Mouse (Mus musculus) midbrain, embryonic 14.5 days (tissue): ENCODE measurements around the gene Ubtd1. TPM values are rescaled to one million over a fixed set of nuclear protein-coding genes. Genes with fewer than 3 reads are reported as not detected.

Experiments used
- ATAC-seq: fragments of 200-750 bp; cut with Nextera tagmentation; 2 replicates; pipeline ENCODE4 v1.8.0; 2017; ENCODE audit warnings: moderate number of reproducible peaks, moderate library complexity; ENCODE audit not compliant: low FRiP score, low TSS enrichment
- DNase-seq: peaks from one replicate; pipeline ENCODE4 v3.0.0-alpha.2; 2015
- H3K27ac ChIP-seq: fragments of 300-500 bp; sonication (generic); replicated peaks from 2 replicates; pipeline ENCODE4 v1.5.1; 2014; ENCODE audit warnings: mild to moderate bottlenecking, low read depth, low read length, moderate library complexity
- H3K27me3 ChIP-seq: fragments of 300-500 bp; sonication (generic); 2 replicates; pipeline ENCODE4 v1.6.1; 2014; ENCODE audit warnings: low read length, control low read depth, mixed read lengths; ENCODE audit not compliant: control insufficient read depth, insufficient read depth
- H3K36me3 ChIP-seq: fragments of 300-500 bp; sonication (generic); 2 replicates; pipeline ENCODE4 v1.6.1; 2014; ENCODE audit warnings: low read length, control low read depth; ENCODE audit not compliant: control insufficient read depth, insufficient read depth
- H3K4me1 ChIP-seq: fragments of 300-500 bp; sonication (generic); 2 replicates; pipeline ENCODE4 v1.6.1; 2014; ENCODE audit warnings: mild to moderate bottlenecking, antibody characterized with exemption, low read length, control low read depth; ENCODE audit not compliant: control insufficient read depth, insufficient read depth
- H3K4me2 ChIP-seq: fragments of 300-500 bp; sonication (generic); 2 replicates; pipeline ENCODE4 v1.6.1; 2014; ENCODE audit warnings: mild to moderate bottlenecking, low read length, moderate library complexity
- H3K4me3 ChIP-seq: fragments of 300-500 bp; sonication (generic); replicated peaks from 2 replicates; pipeline ENCODE4 v1.5.1; 2014; ENCODE audit warnings: low read depth, low read length
- H3K9ac ChIP-seq: fragments of 300-500 bp; sonication (generic); replicated peaks from 2 replicates; pipeline ENCODE4 v1.6.1; 2014; ENCODE audit warnings: mild to moderate bottlenecking, low read length, moderate library complexity
- H3K9me3 ChIP-seq: fragments of 300-500 bp; sonication (generic); 2 replicates; pipeline ENCODE4 v1.6.1; 2016; ENCODE audit warnings: low read length, control low read depth, mixed read lengths; ENCODE audit not compliant: control insufficient read depth
- WGBS: fragments of 180-500 bp; shearing (Covaris S2); extraction: QIAGEN DNeasy Blood & Tissue Kit; methylation state at CpG from one replicate; pipeline ENCODE4 v1.1.7; 2014; 5-methylcytosine and 5-hydroxymethylcytosine counted together
- polyA plus RNA-seq: library from polyadenylated mRNA; unstranded; fragments of >200 nt; fragmentation: Nextera tagmentation; extraction: Ambion mirVana; gene quantifications from 2 replicates; pipeline ENCODE4 v1.2.1, GENCODE M21; 2014

Ubtd1 gene
- polyA plus RNA-seq, 1 experiment from 2014 or later = 6.3 TPM

- no peak overlapping the region for H3K9ac ChIP-seq
These were observed 75.3 kb downstream of the Ubtd1 start for GRCm38 (mm10) chr19:42056719-42057409.

GRCm38 (mm10) chr19:42058426-42058825, 76.9 kb downstream of the Ubtd1 start:
- no peak overlapping the region for H3K4me2 ChIP-seq
- no peaks in the 10 kb centered on the region for H3K9me3 ChIP-seq
- DNase-seq (no peak), ATAC-seq (no peak)
- H3K4me1 ChIP-seq = no peaks in the 10 kb centered on the region
- no peak overlapping the region for H3K27ac ChIP-seq
- H3K9ac ChIP-seq = no peak overlapping the region
- WGBS = 75% methylated on average over 7 of the region's 7 CpGs
- H3K36me3 ChIP-seq = no peaks in the 10 kb centered on the region
- H3K27me3 ChIP-seq = no peaks in the 10 kb centered on the region
- no peak overlapping the region for H3K4me3 ChIP-seq

More at GRCm38 (mm10) chr19:42056719-42057409, 75.3 kb downstream of the Ubtd1 start:
- ATAC-seq (no peak), DNase-seq (no peak)
- no peaks in the 10 kb centered on the region for H3K36me3 ChIP-seq
- no peaks in the 10 kb centered on the region for H3K4me1 ChIP-seq
- 85% methylated on average over 6 of the region's 6 CpGs for WGBS
- no peak overlapping the region for H3K4me3 ChIP-seq
- no peaks in the 10 kb centered on the region for H3K9me3 ChIP-seq
- H3K27me3 ChIP-seq = no peaks in the 10 kb centered on the region
- no peak overlapping the region for H3K27ac ChIP-seq
- H3K4me2 ChIP-seq = no peak overlapping the region

DNA sequence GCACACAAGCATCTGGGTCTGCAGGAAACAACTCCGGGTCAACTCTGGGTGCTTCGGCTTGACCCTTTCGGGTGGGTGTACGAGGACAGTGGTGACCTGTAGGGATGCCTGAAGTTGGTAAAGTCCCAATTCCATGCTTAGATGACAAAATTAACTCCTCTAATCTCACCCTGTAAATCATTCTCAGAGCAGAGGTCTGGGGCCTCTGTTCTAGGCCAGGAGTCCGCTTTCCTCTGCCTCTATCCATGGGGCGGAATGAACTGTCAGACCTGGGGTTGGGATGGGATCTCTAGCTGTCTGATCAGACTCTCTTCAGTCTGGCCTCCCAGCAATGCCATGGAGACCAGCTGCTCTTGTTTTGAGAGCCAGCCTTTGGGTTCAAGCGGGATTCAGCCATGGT, 79.9 kb downstream of the Ubtd1 start:
- H3K27ac ChIP-seq = no peak overlapping the region
- 94% methylated on average over 7 of the region's 7 CpGs for WGBS
- no peak overlapping the region for H3K4me3 ChIP-seq
- no peaks in the 10 kb centered on the region for H3K4me1 ChIP-seq
- no peaks in the 10 kb centered on the region for H3K27me3 ChIP-seq
- DNase-seq (no peak), ATAC-seq (no peak)
- no peak overlapping the region for H3K4me2 ChIP-seq
- no peaks in the 10 kb centered on the region for H3K9me3 ChIP-seq
- no peaks in the 10 kb centered on the region for H3K36me3 ChIP-seq
- no peak overlapping the region for H3K9ac ChIP-seq

- Histone ChIP-seq H3K9ac (no peak overlapping the region), H3K27ac (no peak overlapping the region), H3K27me3 (no peaks in the 10 kb centered on the region), H3K36me3 (0 out of 2 replicates have a peak, but pooled peaks cover 6% of the 10 kb centered on the region), H3K4me3 (no peak overlapping the region), H3K4me2 (no peak overlapping the region), H3K4me1 (no peaks in the 10 kb centered on the region), H3K9me3 (no peaks in the 10 kb centered on the region)
- WGBS = 87% methylated on average over 11 of the region's 11 CpGs
- ATAC-seq (no peak), DNase-seq (no peak)
These were observed 87.1 kb downstream of the Ubtd1 start for GRCm38 (mm10) chr19:42068441-42069240.

GRCm38 (mm10) chr19:42069241-42069525, 87.6 kb downstream of the Ubtd1 start:
- Histone ChIP-seq H3K4me1 (no peaks in the 10 kb centered on the region), H3K27me3 (no peaks in the 10 kb centered on the region), H3K36me3 (peaks cover 10% of the 10 kb centered on the region; the same call in 1 of the 2 replicates), H3K27ac (no peak overlapping the region), H3K9me3 (no peaks in the 10 kb centered on the region), H3K4me3 (no peak overlapping the region), H3K9ac (no peak overlapping the region), H3K4me2 (no peak overlapping the region)
- ATAC-seq = no peak
- WGBS = 51% methylated on average over 6 of the region's 6 CpGs
- peak; percentile 67 for DNase-seq

GRCm38 (mm10) chr19:42071221-42071620, 89.7 kb downstream of the Ubtd1 start:
- Histone ChIP-seq H3K4me1 (no peaks in the 10 kb centered on the region), H3K4me3 (no peak overlapping the region), H3K4me2 (no peak overlapping the region), H3K27me3 (no peaks in the 10 kb centered on the region), H3K9ac (no peak overlapping the region), H3K36me3 (peaks cover 30% of the 10 kb centered on the region), H3K27ac (no peak overlapping the region), H3K9me3 (no peaks in the 10 kb centered on the region)
- DNase-seq (no peak), ATAC-seq (no peak)
- 82% methylated on average over 7 of the region's 7 CpGs for WGBS

GRCm38 (mm10) chr19:42071886-42072608, 90.5 kb downstream of the Ubtd1 start:
- ATAC-seq = no peak
- no peak overlapping the region for H3K4me2 ChIP-seq
- H3K9ac ChIP-seq = no peak overlapping the region
- no peaks in the 10 kb centered on the region for H3K4me1 ChIP-seq
- no peaks in the 10 kb centered on the region for H3K9me3 ChIP-seq
- no peaks in the 10 kb centered on the region for H3K27me3 ChIP-seq
- DNase-seq = no peak
- H3K36me3 ChIP-seq = peaks cover 36% of the 10 kb centered on the region
- WGBS = 85% methylated on average over 15 of the region's 15 CpGs
- no peak overlapping the region for H3K27ac ChIP-seq
- H3K4me3 ChIP-seq = no peak overlapping the region

- H3K4me3 ChIP-seq = no peak overlapping the region
- no peak overlapping the region for H3K27ac ChIP-seq
- peaks cover 40% of the 10 kb centered on the region for H3K36me3 ChIP-seq
- no peaks in the 10 kb centered on the region for H3K4me1 ChIP-seq
- H3K9me3 ChIP-seq = no peaks in the 10 kb centered on the region
- no peaks in the 10 kb centered on the region for H3K27me3 ChIP-seq
- no peak overlapping the region for H3K9ac ChIP-seq
- ATAC-seq = no peak
- no peak for DNase-seq
- 79% methylated on average over 7 of the region's 7 CpGs for WGBS
- no peak overlapping the region for H3K4me2 ChIP-seq
These were observed 91.2 kb downstream of the Ubtd1 start for GRCm38 (mm10) chr19:42072802-42073201.
